Mouse (Mus musculus) frontal cortex, postnatal 10 days (tissue): ENCODE results near the gene Spata31d1b.
"Not testable (repeated sequence)": the region's sequence is repeated elsewhere in the genome, so short reads cannot be mapped to it uniquely, and the experiment has no call there.

Experiments
- DNase-seq, 2 experiments: peaks; one replicate each; pipeline ENCODE4 v3.0.0; 2022; ENCODE audit warnings: low spot score in 2 of 2, mixed read lengths in 1 of 2

Gene Spata31d1b

GRCm38 (mm10) chr13:59711984-59712383 is at the start of gene Spata31d1b:
Spata31d1b (plus strand) TSS chr13:59712284.
- not testable (repeated sequence) for DNase-seq

DNA sequence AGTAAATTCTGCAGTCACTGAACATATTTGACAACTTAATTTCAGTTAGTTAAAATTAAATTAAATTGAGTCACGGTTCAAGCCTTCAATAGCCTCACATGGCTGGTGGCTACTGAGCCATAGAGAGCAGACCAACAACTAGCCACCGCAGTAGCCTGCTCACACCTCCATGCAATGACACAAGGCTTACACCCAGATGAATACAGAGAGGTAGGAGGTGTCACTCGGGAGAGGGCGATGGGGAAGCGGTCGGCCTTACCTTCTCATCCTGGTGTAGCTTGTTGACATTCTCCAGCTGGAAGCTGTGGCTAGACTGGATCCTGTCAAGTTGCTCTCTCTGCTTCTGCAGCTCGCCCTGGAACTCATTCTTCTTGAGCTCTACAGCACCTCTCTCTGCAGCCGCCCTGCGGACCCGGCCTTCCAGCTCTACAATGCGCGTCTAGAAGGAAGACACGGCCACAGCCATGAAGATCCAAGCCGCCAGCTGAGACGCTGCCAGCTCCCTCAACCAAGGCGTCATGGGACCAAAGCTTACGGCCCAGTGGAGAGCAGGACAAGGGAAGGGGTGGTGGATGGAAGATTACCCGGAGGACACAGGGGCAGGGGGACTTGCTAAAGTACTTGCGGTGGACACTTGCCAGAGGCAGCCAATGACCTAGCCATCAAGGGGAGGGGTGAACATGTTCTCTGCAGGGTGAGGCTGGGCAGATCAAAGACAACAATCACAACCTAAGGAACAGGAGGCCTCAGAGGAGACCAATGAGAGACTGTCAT is 48.0 kb upstream of the Spata31d1b start:
- no peak for DNase-seq

- no peak for DNase-seq
Observed at GRCm38 (mm10) chr13:59667763-59668162, 44.3 kb upstream of the Spata31d1b start.

GRCm38 (mm10) chr13:59668501-59669093 is 43.5 kb upstream of the Spata31d1b start:
- no peak for DNase-seq

DNA sequence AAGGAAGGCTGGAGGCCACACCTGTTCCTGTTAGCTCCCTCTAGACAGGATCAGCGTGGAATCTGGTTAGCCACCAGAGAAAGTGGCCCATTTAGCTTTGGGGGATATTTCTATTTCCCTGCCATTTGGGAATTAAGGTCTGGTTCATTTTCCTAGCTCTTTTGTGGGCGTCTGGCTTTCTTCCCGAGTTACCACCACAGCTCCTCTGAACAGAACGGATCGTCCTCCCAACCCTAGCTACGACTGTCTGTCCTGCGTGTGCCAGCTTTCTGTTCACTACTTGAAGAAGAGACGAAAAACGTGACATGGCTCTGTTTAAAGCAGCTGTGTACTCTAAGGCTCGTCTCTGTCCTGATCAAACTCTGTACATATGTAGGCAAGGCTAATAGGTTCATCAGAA is 42.1 kb upstream of the Spata31d1b start:
- no peak for DNase-seq

DNA sequence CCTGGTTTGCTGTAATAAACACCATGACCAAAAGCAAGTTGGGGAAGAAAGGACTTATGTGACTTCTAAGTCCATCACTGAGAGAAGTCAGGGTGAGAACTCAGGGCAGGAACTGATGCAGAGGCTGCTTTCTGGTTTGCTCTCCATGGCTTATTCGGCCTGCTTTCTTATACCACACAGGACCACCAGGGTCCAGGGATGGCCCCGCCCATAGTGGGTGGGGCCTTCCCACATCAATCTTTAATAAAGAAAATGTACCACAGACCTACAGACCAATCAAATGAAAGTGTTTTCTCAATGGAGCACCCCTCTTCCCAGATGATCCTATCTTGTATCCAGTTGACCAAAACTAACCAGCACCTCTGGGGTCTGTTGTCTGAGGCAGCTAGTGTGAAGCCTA is 40.6 kb upstream of the Spata31d1b start:
- DNase-seq = no peak

GRCm38 (mm10) chr13:59672248-59672647 is 39.8 kb upstream of the Spata31d1b start:
- DNase-seq = no peak

DNA sequence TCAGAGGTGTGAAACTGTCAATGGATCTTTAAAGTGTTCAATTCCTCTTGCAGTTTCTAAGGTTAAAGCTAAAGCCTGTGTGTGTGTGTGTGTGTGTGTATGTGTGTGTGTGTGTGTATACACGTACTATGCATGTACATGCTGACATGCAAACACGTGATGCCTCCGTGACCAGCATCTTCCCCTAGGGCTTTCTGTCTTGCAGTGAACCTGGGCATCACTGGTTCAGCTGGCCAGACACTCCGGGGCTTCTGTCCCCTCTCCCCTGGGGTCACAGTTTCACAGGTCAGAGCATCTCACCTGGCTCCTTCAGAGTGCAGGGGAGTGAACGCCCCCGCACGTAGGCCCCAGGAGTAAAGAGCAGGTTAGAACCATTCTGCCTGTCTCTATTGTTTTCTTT is 38.5 kb upstream of the Spata31d1b start:
- DNase-seq = no peak

DNA sequence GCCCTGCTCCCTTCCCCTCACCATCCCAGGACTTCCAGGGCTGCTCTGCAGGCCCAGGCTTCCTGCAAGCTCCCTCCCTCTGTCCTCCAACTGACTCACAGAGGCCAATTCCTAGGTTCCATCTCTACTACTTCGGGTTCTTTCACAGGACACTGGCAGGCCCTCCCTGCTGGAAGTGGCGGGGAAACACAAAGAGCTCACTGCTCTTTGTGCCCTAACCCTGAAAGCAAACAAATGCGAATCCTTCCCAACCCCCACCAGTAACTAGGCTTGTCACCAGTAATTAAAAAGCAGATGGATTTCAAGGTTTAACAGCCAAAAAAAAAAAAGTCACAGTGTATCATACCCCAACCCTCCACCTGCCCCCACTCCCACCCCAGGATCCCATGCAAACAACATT is 37.9 kb upstream of the Spata31d1b start:
- DNase-seq = no peak

- DNase-seq = peak in 1 of 2 experiments; percentile 18
Observed at GRCm38 (mm10) chr13:59674761-59675150, 37.3 kb upstream of the Spata31d1b start.

DNA sequence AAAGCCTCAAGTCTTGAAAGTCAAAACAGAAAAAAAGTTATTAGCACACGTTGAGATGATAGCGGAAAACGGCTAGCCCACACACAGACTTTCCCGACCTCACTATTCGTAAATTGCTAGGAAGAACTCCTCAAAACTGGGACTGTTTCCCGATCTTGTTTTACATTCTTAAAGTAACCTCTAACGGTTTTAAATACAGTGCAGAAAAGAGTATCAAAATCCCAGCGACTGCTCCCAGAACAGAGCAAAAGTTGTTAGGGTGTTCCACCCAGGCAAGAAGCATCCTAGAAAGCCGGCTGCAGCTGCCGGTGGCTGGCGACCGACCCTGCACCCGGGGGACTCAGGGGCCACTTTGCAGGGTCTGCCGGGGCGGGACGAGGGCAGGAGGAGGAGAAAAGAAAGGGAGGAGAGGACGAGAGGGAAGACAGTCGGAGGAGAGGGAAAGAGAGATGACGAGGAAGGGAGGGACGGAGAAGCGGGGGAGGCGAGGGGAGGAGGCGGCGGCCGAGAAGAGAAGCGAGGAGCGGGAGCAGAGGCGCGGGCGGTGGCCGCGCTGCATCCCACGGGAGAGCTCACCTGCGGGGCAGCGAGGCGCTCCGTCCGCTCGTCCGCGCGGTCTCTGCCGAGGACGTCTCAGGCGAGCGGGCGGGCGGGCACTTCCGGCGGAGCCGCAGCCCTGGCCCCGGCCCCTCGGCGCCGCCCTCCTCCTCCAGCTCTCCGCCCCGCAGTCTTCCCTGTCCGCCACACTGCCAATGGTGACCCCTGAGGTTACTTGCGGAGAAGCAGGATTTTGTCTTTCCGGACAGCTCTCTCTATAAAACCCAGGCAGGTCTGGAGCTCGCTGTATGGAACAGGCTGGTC is 36.7 kb upstream of the Spata31d1b start, which contains the start of gene Golm1:
Golm1 (minus strand) TSS at position 661 of the 861 bp plus-strand sequence.
- peak in 1 of 2 experiments; percentile 57 for DNase-seq

- no peak for DNase-seq
Observed at GRCm38 (mm10) chr13:59676316-59677229, 35.5 kb upstream of the Spata31d1b start.

GRCm38 (mm10) chr13:59679306-59679705 is 32.8 kb upstream of the Spata31d1b start:
- no peak for DNase-seq

DNA sequence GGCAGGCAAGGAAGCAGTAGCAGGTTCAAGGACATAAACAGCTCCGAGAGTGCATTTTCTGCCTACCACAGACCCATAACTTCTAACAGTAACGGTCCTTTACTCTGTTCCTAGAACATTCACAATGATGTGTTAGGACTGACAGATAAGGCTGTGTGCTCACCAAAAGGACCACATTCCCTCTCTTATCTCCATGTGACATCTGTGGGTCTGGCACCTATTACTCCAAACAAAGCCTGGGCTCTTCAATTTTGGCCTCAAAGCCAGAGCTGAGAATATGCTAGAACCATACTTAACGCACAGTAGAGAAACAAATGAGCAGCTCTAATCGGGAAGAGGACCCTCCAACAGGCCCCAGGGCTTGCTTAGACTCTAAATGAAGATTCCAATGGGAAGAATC is 32.2 kb upstream of the Spata31d1b start:
- no peak for DNase-seq

DNA sequence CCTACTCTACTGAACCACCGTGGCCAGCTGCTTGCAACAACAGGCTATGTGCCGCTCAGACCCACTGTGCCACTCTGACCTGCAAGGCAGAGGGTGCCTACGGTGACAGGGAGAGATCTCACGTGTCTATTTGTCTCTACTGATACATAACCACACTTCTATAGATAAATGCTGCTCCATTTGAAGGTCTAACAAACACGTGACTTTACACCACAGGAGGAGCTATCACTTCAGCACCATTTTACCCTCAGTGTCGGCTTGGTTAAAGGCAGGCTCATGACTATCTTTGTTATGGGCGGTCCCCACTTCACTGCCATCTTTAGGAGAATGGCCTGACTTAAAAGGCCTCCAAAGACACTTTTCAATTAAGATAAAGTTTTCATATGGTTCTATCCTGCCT is 29.5 kb upstream of the Spata31d1b start:
- no peak for DNase-seq

DNA sequence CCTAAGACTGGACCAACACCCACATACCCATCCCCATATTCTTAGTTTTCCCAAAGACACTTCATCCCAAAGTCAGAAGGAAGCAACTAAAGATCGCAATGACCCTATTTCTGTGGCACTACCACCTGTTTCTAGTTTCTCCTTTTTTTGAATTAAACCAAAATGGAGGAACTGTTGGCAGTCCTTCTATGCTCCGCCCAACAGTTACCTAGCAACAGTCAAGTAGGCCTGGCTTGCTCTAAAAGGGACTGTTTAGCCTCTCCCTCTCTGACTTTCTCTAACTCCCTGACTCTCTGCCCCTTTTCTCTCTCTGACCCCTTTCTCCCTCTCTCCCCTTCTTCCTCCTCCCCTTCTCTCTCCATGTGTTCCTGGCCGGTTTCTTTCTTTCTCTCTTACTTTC is 26.8 kb upstream of the Spata31d1b start:
- DNase-seq = no peak

DNA sequence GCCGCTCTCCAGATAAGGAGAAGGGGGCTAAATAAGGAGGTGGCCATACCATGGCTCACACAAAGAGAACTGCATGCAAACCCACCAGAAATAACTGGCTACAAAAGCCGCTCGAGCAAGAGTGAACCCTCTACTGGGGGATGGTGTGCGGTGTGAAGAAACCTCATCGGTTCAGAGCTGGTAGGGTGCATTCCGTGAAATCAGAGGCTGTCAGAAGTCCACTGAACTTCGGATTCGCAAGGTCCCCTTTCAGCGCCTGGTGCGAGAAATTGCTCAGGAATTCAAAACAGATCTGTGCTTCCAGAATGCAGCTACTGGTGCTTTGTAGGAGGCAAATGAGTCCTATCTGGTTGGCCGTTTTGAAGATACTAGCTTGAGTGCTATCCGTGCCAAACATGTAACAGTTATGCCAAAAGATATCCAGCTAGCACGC is 23.7 kb upstream of the Spata31d1b start:
- DNase-seq = no peak

- no peak for DNase-seq
Observed at GRCm38 (mm10) chr13:59689313-59689712, 22.8 kb upstream of the Spata31d1b start.

GRCm38 (mm10) chr13:59689843-59690242 is 22.2 kb upstream of the Spata31d1b start:
- no peak for DNase-seq

GRCm38 (mm10) chr13:59690576-59690975 is 21.5 kb upstream of the Spata31d1b start:
- no peak for DNase-seq

DNA sequence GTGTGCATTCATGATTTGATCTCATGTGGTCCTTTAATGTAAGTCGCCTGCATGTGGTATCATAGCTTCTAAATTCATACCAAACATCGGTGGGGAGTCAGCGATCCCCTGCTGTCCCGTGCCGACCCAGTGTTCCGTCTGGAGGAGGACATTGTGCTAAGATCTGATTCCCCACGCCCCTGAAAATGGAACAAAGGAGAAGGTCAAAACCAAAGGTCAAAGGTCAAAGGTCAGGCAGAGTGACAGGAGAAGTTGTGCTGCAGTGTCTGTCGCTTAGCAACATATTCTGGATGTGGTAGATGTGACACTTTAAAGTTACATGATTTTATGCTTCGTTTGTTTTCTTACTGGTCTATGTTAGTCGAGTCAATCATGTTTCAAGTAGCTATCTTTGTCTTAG is 20.6 kb upstream of the Spata31d1b start:
- no peak for DNase-seq
